Mouse (Mus musculus) G1E (cell line): ENCODE measurements around the gene Qser1.

Experiments
- CTCF ChIP-seq: IDR thresholded peaks from 2 replicates; pipeline ENCODE4 v1.5.1; 2012; ENCODE audit warnings: low read depth, low read length, inconsistent platforms, mixed read lengths
- TAL1 ChIP-seq: conservative IDR thresholded peaks from 2 replicates; pipeline ENCODE4 v1.6.1; 2012; ENCODE audit warnings: low read depth, low read length, inconsistent platforms, mixed read lengths

- no peak for TF ChIP-seq CTCF
- TF ChIP-seq TAL1: no peak
Observed at GRCm38 (mm10) chr2:104736241-104736640, 80.3 kb downstream of the Qser1 start.
